Mouse (Mus musculus) liver, adult 2 months (tissue): ENCODE measurements at regions not wholly inside any gene's neighbourhood (a gene's known extent, or its start where the extent isn't known, plus 50 kb on each side); places are given as distances from the start of the nearest gene placed in this dataset.

Experiments used
- DNase-seq: peaks from one replicate; pipeline ENCODE4 v3.0.0-alpha.2; 2011; ENCODE audit warnings: low read depth, low spot score; ENCODE audit errors: extremely low read depth
- H3K27ac ChIP-seq: fragments of 200-500 bp; replicated peaks from 2 replicates; pipeline ENCODE4 v1.5.1; 2012; ENCODE audit warnings: low read depth, mild to moderate bottlenecking, control low read depth, inconsistent platforms, low read length; ENCODE audit not compliant: insufficient read depth
- H3K27me3 ChIP-seq: fragments of 200-500 bp; 2 replicates; pipeline ENCODE4 v1.6.1; 2012; ENCODE audit warnings: mild to moderate bottlenecking, moderate library complexity, low read length, inconsistent platforms; ENCODE audit not compliant: control insufficient read depth, insufficient read depth
- H3K36me3 ChIP-seq: fragments of 200-500 bp; 2 replicates; pipeline ENCODE4 v1.6.1; 2012; ENCODE audit warnings: low read length, inconsistent platforms; ENCODE audit not compliant: control insufficient read depth, insufficient read depth
- H3K4me1 ChIP-seq: fragments of 200-500 bp; 2 replicates; pipeline ENCODE4 v1.6.1; 2011; ENCODE audit warnings: low read length; ENCODE audit not compliant: control insufficient read depth, insufficient read depth
- H3K4me3 ChIP-seq: fragments of 200-500 bp; 2 replicates; pipeline ENCODE4 v1.5.1; 2011; ENCODE audit warnings: low read depth, mild to moderate bottlenecking, control low read depth, low read length, moderate library complexity; ENCODE audit not compliant: insufficient read depth
- H3K79me2 ChIP-seq: fragments of 200-500 bp; 2 replicates; pipeline ENCODE4 v1.6.1; 2012; ENCODE audit warnings: inconsistent platforms, mild to moderate bottlenecking, low read length, moderate library complexity; ENCODE audit not compliant: control insufficient read depth, insufficient read depth
- H3K9ac ChIP-seq: fragments of 200-500 bp; 2 replicates; pipeline ENCODE4 v1.6.1; 2012; ENCODE audit warnings: low read depth, mild to moderate bottlenecking, control low read depth, inconsistent platforms, low read length
- CTCF ChIP-seq: fragments of 200-500 bp; IDR thresholded peaks from 2 replicates; pipeline ENCODE4 v1.5.1; 2011; ENCODE audit warnings: low read depth, low read length, control low read depth
- POLR2A ChIP-seq: fragments of 200-500 bp; IDR thresholded peaks from 2 replicates; pipeline ENCODE4 v1.6.1; 2011; ENCODE audit warnings: low read length, control low read depth; ENCODE audit not compliant: insufficient read depth; ENCODE audit errors: extremely low read depth
- WGBS: fragments of 180-500 bp; shearing (Covaris S2); methylation state at CpG from one replicate; pipeline ENCODE4 v1.1.7; 2018; 5-methylcytosine and 5-hydroxymethylcytosine counted together

- Histone ChIP-seq H3K36me3 (no peaks in the 10 kb centered on the region), H3K4me1 (no peaks in the 10 kb centered on the region), H3K4me3 (no peak overlapping the region), H3K79me2 (no peaks in the 10 kb centered on the region), H3K27ac (no peak overlapping the region), H3K27me3 (no peaks in the 10 kb centered on the region), H3K9ac (no peak overlapping the region)
- DNase-seq: no peak
- WGBS: 92% methylated on average over 4 of the region's 4 CpGs
- TF ChIP-seq CTCF: no peak
- TF ChIP-seq POLR2A: no peak
Measured at GRCm38 (mm10) chr3:49096118-49096517, 661.0 kb downstream of the Pcdh18 start.

- Histone ChIP-seq H3K4me1 (no peaks in the 10 kb centered on the region), H3K9ac (no peak overlapping the region), H3K4me3 (no peak overlapping the region), H3K36me3 (no peaks in the 10 kb centered on the region), H3K27me3 (no peaks in the 10 kb centered on the region), H3K27ac (no peak overlapping the region), H3K79me2 (no peaks in the 10 kb centered on the region)
- peak; percentile 18 for DNase-seq
- TF ChIP-seq POLR2A: no peak
- TF ChIP-seq CTCF: peak; percentile 46; the same call in 1 of the 2 replicates
- 29% methylated on average over 11 of the region's 11 CpGs for WGBS
Measured at GRCm38 (mm10) chr3:49093818-49094680, 663.1 kb downstream of the Pcdh18 start.

GRCm38 (mm10) chr3:49068801-49069200 is 688.3 kb downstream of the Pcdh18 start:
- TF ChIP-seq POLR2A (no peak), CTCF (no peak)
- H3K4me3 ChIP-seq: no peak overlapping the region

GRCm38 (mm10) chr3:49062081-49062480 is 695.0 kb downstream of the Pcdh18 start:
- Histone ChIP-seq H3K27ac (no peak overlapping the region), H3K79me2 (no peaks in the 10 kb centered on the region), H3K27me3 (no peaks in the 10 kb centered on the region), H3K36me3 (no peaks in the 10 kb centered on the region), H3K9ac (no peak overlapping the region), H3K4me1 (no peaks in the 10 kb centered on the region), H3K4me3 (no peak overlapping the region)
- no peak for DNase-seq
- 78% methylated on average over 9 of the region's 9 CpGs for WGBS
- TF ChIP-seq POLR2A (no peak), CTCF (no peak)

More at GRCm38 (mm10) chr3:49068801-49069200, 688.3 kb downstream of the Pcdh18 start:
- DNase-seq: no peak
- no peaks in the 10 kb centered on the region for H3K27me3 ChIP-seq
- no peaks in the 10 kb centered on the region for H3K79me2 ChIP-seq
- no peak overlapping the region for H3K27ac ChIP-seq
- H3K36me3 ChIP-seq: no peaks in the 10 kb centered on the region
- H3K9ac ChIP-seq: no peak overlapping the region
- no peaks in the 10 kb centered on the region for H3K4me1 ChIP-seq

- no peak for DNase-seq
- Histone ChIP-seq H3K9ac (no peak overlapping the region), H3K27me3 (no peaks in the 10 kb centered on the region), H3K4me3 (no peak overlapping the region), H3K79me2 (no peaks in the 10 kb centered on the region), H3K27ac (no peak overlapping the region), H3K4me1 (no peaks in the 10 kb centered on the region), H3K36me3 (no peaks in the 10 kb centered on the region)
- WGBS: 69% methylated on average over 5 of the region's 5 CpGs
- TF ChIP-seq CTCF: no peak
- TF ChIP-seq POLR2A: no peak
Measured at GRCm38 (mm10) chr3:49032981-49033380, 724.1 kb downstream of the Pcdh18 start.
